Mouse (Mus musculus) naive thymus-derived CD4-positive, alpha-beta T cell, adult 2 months (primary cell): ENCODE results near the gene Mvb12b.
A peak's percentile ranks its signal among the peaks of the same experiment; 100 is the strongest.

Experiments
- DNase-seq: peaks from one replicate; pipeline ENCODE4 v3.0.0-alpha.2; 2011; ENCODE audit warnings: low read depth

Mvb12b gene

GRCm38 (mm10) chr2:33817080-33817479 is 70.7 kb downstream of the Mvb12b start:
- no peak for DNase-seq

- no peak for DNase-seq
These were observed 73.2 kb downstream of the Mvb12b start for GRCm38 (mm10) chr2:33814581-33814980.

GRCm38 (mm10) chr2:33813501-33814240 is 74.1 kb downstream of the Mvb12b start:
- DNase-seq = no peak

- no peak for DNase-seq
These were observed 74.8 kb downstream of the Mvb12b start for GRCm38 (mm10) chr2:33812980-33813379.

- no peak for DNase-seq
These were observed 76.3 kb downstream of the Mvb12b start for GRCm38 (mm10) chr2:33811349-33811890.

DNA sequence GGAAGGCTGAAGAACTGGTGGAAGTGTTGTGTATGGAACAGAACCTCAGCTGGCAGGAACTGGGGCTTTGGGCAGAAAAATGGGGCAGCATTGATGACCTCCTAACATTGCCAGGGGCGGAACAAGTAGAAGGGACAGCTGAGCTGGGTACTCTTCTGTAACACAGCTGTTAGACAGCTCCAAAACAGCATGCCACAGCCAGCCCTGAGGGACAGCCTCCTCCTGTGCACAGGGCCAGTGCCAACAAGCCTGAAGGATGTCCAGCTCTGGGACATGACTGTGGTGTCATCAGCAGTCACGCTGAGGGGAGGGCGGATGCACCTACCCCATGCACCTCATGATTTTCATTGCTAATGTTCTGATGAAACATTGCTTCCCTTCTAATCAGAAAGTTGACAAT is 78.7 kb downstream of the Mvb12b start:
- DNase-seq = no peak

GRCm38 (mm10) chr2:33808032-33808431 is 79.7 kb downstream of the Mvb12b start:
- no peak for DNase-seq

- DNase-seq = no peak
These were observed 82.1 kb downstream of the Mvb12b start for GRCm38 (mm10) chr2:33805640-33806039.

GRCm38 (mm10) chr2:33803717-33804214 is 84.0 kb downstream of the Mvb12b start:
- DNase-seq = peak; percentile 52

GRCm38 (mm10) chr2:33803083-33803615 is 84.6 kb downstream of the Mvb12b start:
- no peak for DNase-seq

- no peak for DNase-seq
These were observed 86.0 kb downstream of the Mvb12b start for GRCm38 (mm10) chr2:33801760-33802159.

DNA sequence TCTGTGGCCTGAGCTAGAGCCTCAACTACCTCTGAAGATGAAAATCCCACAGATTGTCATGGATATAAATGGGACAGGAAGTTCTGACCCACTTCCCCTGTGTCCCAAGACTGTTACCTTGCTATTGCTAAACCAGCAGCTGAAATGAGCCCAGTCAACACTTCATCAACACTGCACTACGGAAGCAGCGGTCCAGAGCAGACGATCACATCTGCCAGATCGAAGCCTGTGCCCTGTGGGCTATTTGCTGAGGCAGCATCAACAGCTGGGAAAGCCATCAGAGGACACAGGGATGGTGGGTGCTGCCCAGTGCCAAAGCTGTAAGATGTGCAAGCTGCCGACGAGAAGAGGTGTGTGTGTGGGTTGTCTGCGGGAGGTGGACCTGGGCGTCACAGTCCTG is 86.4 kb downstream of the Mvb12b start:
- no peak for DNase-seq

GRCm38 (mm10) chr2:33800221-33800620 is 87.5 kb downstream of the Mvb12b start:
- no peak for DNase-seq

GRCm38 (mm10) chr2:33795716-33796472 is 91.9 kb downstream of the Mvb12b start:
- DNase-seq = no peak

DNA sequence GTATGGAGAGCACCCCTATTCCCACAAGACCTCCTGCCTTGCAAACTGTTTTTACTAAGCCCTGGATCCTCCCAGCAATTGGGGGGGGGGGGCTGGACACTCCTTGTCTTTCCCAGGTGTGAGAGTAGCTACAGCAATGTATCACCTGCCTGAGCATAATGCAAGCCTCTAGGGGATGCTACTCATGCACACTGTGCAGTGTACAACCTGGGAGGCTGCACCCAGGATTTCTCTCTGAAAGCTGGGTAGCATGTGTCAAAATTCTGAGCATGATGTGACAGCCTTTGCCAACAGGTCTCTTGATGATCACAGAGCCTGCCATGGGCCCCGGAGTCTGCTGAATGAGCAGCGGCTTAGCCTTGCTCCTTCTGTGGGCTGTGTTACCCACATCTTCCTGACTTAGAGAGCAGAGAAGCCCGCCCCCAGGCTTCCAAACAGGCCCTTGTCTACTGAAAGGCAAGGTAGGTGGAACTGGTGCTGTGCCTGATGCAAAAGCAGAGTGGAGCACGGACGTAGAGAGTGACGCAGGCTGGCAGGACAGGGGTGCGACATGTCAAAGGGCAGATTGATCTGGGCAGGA is 92.7 kb downstream of the Mvb12b start:
- no peak for DNase-seq

DNA sequence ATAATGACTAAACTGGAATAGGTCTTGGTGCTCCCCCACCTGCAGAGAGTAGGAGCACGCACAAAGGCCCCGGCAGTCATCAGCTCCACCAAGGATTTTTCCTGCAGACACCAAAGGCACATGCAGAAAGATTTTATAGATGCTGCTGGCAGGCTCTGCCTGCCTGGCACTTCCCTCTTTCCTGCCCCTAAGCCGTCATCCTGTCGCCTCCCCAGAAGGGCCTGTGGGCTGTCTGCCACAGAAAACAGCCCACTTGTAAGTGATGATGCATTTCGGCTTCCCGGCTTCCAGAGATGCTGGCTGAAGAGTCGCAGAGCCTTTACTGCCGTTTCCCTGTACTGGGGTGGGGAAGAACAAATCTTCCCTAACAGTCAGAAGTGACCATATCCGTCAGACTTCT is 93.3 kb downstream of the Mvb12b start:
- no peak for DNase-seq

DNA sequence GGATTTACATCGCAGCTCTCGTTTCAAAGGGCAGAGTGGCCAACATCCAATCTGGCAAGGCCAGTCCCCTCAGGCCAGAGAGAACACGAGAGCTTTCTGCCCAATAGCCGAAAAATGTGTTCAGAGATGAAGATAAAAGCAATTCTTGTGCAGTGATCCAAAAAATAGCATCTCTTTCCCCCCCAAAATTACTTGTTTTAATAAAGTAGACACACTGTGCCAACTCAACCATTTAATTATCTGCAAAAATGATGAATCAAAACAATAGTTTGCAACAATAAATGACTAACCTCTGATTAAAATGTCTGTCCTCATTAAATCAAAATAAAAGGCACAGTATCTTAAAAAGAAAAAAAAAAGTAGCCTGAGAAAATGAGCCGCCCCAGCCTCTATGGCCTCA is 97.4 kb downstream of the Mvb12b start:
- DNase-seq = no peak

DNA sequence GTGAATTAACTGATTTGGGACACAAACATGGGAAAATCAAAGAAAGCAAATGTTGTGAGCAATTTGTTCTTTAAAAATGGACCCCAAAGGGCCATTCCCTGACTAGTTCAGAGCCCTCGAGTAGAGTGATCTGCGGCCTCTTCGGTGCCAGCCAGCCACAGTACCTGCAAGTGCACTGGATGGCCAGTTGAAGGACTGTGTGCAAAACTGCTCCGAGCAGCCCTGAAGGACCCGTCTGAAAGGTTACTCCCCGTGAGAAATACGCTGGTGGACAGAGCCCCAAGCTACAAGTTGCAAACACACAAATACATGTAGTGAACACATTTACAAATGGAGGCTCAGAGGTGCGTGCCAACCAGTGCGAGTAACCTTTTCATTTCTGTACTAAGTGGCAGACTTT is 98.0 kb downstream of the Mvb12b start:
- no peak for DNase-seq

- no peak for DNase-seq
These were observed 98.5 kb downstream of the Mvb12b start for GRCm38 (mm10) chr2:33789279-33789678.

DNA sequence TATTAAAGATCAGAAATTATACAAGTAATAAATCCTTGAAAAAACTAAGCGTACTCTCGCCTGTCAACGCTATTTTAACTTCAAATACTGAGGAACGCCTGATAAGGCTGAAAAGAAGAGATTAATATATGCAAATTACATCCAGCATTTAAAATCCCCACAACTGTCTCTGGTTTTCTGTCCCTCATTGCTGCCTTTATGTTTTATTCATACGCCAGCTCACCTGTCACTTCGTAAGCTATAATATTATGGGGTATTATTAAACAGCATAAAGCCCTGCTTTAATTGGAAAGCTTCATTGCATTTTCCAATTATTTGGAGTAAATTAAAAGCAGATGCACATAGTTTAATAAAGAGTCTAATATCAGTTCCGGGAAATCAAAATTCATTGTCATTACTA is 98.9 kb downstream of the Mvb12b start:
- DNase-seq = no peak

- DNase-seq = no peak
These were observed 99.6 kb downstream of the Mvb12b start for GRCm38 (mm10) chr2:33788131-33788530.

- no peak for DNase-seq
These were observed 101.7 kb downstream of the Mvb12b start for GRCm38 (mm10) chr2:33786064-33786463.
